Mouse (Mus musculus): ENCODE data around the gene Trabd2b.

The Trabd2b gene

GRCm38 (mm10) chr4:114547658-114548448 lies 141.3 kb downstream of the Trabd2b start:
- DNase-seq = no peak

DNA sequence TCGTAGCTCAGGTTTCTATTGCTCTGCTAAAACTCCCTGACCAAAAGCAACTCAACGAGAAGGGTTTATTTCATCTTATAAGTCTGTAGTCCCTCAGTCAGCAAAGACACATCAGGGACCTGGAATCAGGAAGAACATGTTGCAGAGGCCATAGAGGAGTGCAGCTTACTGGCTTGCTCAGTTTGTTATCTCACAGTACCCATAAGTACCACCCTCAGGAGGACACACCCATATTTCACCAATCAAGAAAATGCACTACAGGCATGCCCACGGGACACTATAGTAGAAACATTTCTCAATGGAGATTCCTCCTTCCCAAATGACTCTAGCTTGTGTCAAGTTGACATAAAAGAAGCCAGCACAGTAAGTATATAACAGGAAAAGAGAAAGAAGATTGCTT lies 143.0 kb downstream of the Trabd2b start:
- no peak for DNase-seq

DNA sequence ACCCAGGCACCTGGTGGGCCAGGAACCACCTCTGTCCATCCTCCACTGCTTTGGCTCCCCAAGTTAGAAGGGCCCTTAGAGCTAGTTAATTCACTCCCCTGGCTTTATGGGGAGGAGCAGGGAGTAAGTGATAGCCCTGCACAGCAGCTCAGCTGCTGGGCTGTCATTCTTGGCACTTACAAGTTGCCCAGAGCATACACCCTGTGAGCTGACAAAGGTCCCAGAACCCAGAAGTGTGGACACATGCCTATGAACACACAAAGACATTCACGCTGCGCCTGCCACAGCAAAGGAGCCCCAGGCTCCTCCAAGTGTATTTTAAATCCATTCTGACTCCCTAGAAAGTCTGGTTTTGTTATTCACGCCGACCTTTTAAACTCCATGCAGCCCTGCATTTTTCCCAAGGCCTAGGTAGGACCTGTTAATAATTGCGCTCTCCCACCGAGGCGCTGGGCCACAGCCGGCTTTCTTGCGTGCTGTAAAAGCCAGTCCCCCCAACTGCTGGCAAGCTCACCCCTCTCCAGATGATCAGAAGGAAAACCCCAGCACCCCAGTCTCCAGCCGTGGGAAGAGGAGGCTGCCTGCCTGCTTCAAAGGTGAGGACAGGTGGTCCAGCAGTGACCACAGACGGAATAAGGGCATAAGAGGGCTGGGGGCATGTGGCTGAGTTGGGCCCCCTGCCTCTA lies 144.1 kb downstream of the Trabd2b start:
- no peak for DNase-seq

DNA sequence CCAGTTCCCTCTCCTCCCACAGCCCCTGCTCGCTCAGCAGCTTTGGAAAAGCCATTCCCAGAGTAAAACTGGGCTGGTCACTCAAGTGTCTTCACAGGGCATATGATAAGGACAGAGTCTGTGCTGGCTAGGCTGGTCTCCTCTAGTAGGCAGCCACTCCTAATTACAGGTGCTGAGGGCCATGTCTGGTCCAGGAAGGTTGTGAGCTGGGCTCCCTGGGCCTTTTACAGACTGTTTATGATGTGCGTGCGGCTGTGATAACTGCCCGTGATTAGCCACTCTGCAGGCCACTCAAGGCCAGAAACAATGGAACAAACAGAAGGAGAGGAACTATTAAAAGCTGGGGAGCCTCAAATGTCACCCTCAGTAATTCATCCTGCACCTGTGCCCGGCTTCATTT lies 150.4 kb downstream of the Trabd2b start:
- no peak for DNase-seq

DNA sequence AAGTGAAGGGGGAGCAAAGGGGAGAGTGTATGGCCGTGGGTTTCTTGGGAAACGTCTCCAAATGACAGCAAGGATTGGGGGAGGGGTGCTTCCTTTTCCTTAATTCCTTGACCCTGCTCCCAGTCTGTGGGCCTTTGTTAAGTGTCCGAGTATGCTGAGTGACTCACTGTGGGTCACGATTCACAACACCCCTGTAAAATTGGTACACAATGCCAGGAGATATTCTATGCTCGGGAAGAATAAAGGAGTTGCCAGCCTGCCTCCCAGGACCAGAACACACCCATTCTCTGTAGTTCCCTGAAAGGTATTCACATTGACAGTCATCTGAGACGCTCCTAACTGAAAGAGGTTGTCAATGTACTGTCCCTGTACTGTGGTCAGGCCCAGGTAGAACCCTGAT lies 151.2 kb downstream of the Trabd2b start:
- no peak for DNase-seq

DNA sequence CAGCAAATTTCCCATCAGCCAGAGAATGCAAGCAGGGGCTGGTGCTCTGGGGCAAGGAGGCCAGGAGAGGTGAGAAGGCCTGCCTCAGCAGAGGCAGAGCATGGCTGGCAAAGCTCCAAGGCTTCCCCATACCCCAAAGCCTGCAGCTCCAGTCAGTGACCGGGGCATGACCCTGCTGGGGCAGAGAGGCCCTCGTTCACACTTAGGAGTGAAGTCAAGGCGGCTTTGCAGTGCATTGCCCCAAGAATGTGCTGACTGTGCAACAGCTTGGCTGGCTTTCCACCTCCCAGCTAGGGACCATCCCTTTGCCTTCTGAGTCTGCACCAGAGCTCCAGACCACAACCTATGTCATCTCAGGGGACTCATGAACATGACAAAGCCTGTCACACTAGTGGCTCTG lies 152.0 kb downstream of the Trabd2b start:
- DNase-seq = peak; percentile 55

DNA sequence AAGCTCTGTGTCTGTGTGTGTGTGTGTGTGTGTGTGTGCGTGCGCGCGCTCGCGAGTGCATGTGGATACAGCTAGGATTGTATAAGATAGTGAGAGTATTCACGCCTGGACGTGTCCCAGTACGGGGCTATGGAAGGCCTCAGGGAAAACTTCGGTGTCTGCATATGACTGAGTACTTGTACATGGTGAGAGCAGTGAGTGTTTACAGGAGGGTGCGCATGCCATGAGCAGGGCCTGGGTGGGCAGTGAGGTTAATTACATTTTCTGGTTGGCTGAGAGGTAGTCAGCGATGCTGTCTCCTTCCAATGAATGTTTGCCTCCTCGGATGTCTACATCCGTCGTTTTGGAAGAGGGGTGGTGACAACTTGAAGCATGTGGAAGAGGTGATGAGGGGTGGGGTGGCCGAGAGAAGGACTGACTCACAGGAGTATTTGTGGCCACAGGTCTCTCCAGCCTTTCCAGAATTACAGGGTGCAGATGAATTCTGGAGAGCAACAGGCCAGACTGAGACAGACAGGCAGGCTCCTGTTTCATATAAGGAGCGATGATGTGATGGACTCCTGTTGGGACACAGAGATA lies 154.2 kb downstream of the Trabd2b start:
- no peak for DNase-seq

DNA sequence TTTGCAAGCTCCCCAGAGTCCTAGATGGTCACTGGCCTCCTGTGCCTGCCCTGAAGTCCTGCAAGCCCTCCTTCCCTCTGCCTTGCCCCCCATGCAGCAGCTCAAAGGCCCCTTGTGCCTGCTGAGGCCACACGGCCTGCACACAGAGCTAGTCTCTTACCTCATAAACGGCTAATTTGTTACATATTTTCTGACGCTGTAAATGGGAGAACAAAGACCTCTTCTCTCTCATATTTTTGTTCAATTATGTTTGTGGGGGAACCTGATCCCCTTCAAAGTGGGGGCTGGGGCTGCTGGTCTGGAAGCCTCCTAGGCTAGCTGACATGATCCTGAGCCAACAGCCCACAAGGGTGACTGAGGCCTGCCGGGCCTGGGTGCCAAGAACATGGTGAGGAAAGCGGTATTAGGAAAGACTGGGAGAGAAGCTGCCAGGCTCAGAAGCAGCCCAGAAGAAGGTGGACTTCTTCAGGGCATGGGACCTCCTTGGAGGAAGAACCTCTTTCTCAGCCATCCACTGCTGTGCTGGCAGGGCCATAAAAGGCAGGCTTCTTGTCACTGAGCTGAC lies 157.7 kb downstream of the Trabd2b start:
- DNase-seq = no peak

DNA sequence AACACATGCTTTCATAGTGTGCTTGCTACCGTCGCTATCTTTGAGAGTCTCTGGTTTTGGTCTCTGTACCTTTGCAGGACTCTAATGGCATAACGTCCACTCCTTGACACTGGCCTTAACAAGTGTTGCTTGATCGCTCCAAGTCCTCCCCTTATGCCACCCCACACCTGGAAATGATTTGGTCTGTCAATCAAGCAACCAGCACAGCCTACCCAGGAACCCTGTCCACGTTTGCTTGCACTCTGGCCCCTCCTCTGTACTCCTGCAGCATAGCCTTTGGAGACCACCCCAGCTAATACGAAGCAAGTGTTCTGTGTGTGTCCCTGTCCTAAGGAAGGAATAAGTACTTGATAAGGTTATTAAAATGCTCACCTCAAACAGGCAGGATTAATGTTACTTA lies 161.1 kb downstream of the Trabd2b start:
- DNase-seq = no peak

DNA sequence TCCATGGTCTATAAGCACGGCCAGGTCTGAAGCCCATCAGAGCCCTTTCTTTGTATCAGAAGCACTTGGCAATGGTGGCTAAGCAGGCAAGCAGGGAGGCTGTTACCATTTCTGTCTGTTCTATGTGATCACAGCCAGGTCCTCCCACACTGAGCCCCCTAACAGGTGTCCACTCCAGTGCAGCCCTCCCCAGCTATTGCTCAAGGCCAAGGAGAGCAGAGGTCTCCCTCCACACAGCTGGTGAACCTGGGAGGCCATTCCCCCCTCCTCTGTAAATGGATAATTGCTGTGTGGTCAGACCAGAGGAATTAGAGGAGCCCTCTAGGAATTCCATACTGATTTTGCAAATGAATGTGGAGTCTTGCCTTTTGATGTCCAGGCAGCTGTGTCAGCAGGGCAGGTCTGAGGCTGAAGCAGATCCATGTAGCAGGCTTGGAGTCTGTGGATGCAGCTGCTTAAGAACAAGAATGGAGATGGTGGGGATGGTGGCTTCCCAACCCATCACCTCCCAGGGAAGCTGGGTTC lies 161.6 kb downstream of the Trabd2b start:
- no peak for DNase-seq

DNA sequence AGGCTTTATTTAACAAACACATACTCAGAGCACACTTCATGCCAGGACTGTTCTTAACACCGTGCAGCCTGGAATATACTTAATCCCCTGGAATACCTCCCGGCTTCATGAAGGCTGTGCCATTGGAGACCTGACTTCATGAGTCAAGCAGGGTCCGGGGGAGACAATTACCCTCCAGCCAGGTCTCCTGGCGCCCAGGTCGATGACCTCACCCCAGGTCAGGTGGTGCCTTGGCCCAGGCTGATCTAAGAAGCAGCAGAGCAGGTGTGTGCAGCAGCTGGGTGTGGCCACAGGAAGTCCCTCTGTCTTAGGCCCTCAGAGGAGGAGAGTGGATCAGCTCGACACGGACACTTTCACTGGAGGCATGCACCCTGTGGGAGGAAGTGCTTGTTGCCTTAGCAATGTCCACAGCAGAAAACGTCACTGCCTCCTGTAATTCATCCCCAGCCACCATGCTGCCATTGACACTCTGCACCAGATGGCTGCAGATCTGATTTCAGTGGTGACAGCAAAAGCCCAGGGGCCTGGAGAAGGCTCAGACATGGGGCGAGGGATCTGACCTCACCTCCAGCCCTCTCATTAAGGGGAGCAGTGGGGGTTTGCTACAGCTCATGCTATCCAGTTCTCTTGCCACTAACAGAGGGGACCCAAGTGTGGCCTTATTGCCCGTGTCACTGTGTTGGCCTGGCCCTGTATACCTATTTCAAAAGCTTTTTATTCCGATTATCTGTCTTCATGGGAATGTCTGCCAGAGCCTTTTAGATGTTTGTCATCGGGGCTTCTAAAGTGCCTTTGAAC lies 171.8 kb downstream of the Trabd2b start:
- DNase-seq = no peak

DNA sequence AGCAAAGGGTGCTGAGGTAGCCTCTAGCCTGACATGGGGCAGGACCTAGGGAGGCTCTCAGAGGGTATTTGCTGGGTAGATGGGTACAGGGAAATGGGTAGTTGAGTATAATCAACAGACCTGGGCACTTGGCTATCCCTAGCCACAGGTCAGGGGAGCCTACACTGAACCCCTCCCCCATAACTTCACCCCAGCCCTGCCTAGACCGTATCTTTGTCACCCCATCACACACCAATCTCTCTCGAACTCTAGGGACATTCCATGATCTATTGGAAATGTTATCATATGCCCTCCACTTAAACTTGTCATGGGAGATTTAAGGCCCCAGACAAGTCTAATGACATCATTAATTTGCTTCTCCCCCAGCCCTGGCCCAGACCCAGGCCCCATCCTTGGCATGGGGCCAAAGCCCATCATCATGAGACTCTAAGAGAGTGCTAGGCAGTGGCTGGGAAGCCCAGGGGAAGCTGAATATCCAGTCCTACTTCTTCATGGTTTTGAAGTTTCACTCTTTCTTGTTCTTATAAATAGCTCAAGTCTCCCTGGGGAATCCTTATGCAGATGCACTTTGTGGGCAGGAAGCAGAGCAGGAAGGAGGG lies 177.1 kb downstream of the Trabd2b start:
- no peak for DNase-seq

DNA sequence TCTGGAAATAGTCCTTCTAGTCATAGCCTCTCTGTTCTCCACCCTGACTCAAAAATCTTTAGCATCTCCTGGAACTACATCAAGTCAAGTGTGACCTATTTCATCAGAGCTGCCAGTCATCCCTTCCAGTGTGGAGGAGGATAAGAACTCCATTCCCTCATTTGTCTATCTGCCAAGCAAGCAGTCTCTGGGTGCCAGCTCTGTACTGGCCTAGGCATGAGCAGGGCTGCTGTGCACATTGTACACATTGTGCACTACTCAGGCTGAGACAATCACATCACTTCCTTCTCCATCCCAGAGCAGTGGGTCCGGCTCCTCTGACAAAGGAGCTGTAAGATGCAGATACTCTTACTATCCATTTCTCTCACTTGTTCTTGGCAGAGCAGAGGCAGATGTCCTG lies 178.2 kb downstream of the Trabd2b start:
- DNase-seq = no peak

DNA sequence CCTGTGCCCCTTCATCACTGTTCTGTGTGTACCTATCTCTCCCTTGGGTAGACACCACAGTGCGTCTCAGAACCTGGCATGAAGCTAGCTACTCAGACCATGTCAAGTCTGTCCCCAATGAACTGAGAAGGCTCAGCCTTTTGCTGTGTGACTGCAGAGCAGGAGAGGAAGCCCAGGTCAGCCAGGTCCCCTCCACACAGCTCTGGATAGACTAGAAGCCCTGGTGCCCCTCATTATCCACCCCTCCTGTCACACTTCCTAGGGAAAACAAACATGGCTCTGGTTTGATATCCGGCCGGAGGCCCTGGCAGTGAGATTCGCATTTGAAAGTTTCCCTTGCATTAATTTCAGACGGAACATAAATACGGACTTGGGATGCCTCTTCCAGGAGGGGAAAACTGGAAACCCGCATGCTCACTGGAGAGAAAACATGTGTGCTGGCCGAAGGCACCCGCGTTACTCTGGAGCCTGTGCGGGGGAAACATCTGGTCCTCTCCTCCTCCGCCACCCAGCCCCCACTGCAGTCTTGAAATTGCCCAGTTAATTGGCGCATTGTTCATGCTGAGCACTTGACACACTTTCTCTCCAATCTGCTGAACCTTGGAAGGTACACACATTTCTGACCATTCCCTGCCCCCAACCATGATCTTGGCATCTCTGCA lies 187.2 kb downstream of the Trabd2b start:
- no peak for DNase-seq

DNA sequence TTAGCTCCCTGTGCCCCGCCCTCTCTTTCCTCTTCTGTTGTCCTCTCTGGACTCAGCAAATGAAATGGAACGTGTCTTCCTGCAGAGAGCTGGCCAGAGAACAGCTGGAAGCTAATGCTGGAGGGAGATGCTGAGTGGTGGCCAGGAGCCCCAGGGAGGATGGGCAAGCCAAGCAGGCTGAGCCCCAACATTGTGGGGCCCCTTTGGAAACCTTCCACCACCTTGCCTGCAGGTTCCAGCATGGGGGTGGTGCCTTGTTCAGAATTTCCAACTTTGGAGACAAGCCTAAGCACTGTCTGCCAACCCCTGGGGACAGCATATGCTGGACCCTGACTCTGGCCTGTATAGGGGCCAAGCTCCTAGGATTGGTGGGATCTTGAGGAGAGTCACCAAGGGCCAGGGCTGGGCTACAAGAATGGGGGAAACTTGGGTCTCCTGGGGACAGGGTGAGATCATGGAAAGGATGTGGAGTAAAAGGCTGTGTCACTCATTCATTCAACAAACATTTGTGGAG lies 188.7 kb downstream of the Trabd2b start:
- no peak for DNase-seq

DNA sequence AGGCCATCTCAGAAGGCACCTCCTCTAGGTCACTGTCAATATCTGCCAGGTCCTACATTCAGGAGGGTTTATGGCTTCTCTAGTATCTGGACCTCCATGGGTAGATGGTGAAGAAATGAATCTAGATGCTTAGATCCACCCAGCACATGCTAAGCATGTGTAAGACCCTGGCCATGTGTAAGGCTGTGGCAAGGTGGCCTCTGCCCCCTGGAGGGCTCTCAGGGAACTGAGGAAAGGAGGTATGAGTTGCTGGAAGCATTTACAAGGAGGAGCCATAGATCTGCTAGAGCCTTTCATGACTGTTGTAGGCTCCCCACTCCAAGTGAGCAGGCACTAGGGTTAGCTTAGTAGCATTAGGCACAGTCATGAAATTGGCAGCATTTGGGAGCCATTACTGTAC lies 192.6 kb downstream of the Trabd2b start:
- peak; percentile 33 for DNase-seq

- DNase-seq = no peak
Observed at GRCm38 (mm10) chr4:114601201-114602009, 194.9 kb downstream of the Trabd2b start.

DNA sequence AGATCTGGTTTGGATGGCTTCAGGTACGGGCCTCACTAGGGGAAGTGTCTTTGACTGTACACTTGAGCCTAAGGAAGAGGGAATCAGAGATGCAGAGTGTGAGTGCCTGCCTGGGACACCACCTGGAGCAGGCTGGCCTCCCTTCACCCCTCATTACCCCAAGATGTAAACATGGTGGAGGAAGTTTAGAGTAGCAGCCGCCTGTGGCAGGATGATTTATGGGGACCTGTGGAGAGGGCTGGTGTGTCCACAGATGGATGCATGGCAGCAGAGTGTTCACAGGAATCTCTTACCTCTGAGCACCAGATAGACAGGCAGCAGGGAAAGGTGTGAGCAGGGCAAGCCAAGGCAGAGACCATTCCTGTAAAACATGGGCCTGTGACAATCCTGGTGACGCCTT lies 199.1 kb downstream of the Trabd2b start:
- no peak for DNase-seq

GRCm38 (mm10) chr4:114607873-114608272 lies 201.3 kb downstream of the Trabd2b start:
- DNase-seq = no peak

DNA sequence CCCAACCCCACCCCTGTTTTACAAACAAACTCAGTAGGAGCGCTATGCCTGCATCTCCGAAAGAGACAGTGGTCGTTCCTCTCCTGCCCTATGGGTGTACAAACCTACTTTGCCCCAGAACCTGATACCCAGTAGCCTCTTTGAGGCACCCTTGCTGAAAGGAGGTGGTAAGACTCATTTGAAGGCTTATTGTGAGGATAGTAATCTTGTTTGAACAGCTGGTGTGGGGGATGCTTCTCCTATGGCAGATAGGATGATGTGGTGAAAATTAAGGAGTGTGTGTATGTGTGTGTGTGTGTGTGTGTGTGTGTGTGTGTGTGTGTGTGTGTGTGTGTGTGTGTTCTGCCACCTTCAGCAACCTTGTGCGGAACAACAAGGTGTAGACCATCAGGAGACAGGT lies 202.8 kb downstream of the Trabd2b start:
- DNase-seq = no peak
